Mouse (Mus musculus): ENCODE data around the gene Foxp3. TPM values are rescaled to one million over a fixed set of nuclear protein-coding genes. Genes with fewer than 3 reads are reported as not detected.
A peak's percentile ranks its signal among the peaks of the same experiment; 100 is the strongest.

Foxp3 gene
- polyA plus RNA-seq, 1 experiment from 2014 or later = 0.19 TPM

- Histone ChIP-seq H3K9ac (no peak overlapping the region), H3K4me2 (no peak overlapping the region), H3K27ac (replicated peaks) (no peak overlapping the region), H3K27me3 (replicated peaks) (no peaks in the 10 kb centered on the region), H3K9me3 (no peaks in the 10 kb centered on the region), H3K4me3 (no peak overlapping the region), H3K4me1 (no peaks in the 10 kb centered on the region), H3K36me3 (no peaks in the 10 kb centered on the region)
- WGBS = 66% methylated on average over 12 of the region's 12 CpGs
- no peak for ATAC-seq (ENCODE audit: extremely low read depth, insufficient number of reproducible peaks, low FRiP score, low TSS enrichment)
These were observed 44.6 kb downstream of the Foxp3 start for GRCm38 (mm10) chrX:7617889-7618551.

- ATAC-seq (ENCODE audit: extremely low read depth, insufficient number of reproducible peaks, low FRiP score, low TSS enrichment) = no peak
- Histone ChIP-seq H3K9ac (no peak overlapping the region), H3K4me3 (no peak overlapping the region), H3K27ac (replicated peaks) (no peak overlapping the region), H3K27me3 (replicated peaks) (no peaks in the 10 kb centered on the region), H3K4me2 (no peak overlapping the region), H3K9me3 (0 out of 2 replicates have a peak, but pooled peaks cover 4% of the 10 kb centered on the region), H3K4me1 (no peaks in the 10 kb centered on the region), H3K36me3 (no peaks in the 10 kb centered on the region)
- 83% methylated on average over 6 of the region's 6 CpGs for WGBS
These were observed 59.1 kb downstream of the Foxp3 start for GRCm38 (mm10) chrX:7632560-7632959.

- Histone ChIP-seq H3K27me3 (replicated peaks) (peaks cover 20% of the 10 kb centered on the region), H3K9ac (no peak overlapping the region), H3K27ac (replicated peaks) (no peak overlapping the region), H3K36me3 (no peaks in the 10 kb centered on the region), H3K9me3 (0 out of 2 replicates have a peak, but pooled peaks cover 1% of the 10 kb centered on the region), H3K4me2 (no peak overlapping the region), H3K4me1 (no peaks in the 10 kb centered on the region), H3K4me3 (no peak overlapping the region)
- WGBS = 46% methylated on average over 3 of the region's 3 CpGs
- no peak for ATAC-seq (ENCODE audit: extremely low read depth, insufficient number of reproducible peaks, low FRiP score, low TSS enrichment)
These were observed 61.7 kb downstream of the Foxp3 start for GRCm38 (mm10) chrX:7635101-7635500.

- peak; percentile 64 for ATAC-seq (ENCODE audit: extremely low read depth, insufficient number of reproducible peaks, low FRiP score, low TSS enrichment)
- H3K4me1 ChIP-seq = no peaks in the 10 kb centered on the region
- no peaks in the 10 kb centered on the region for H3K36me3 ChIP-seq
- H3K9me3 ChIP-seq = no peaks in the 10 kb centered on the region
- WGBS = 9% methylated on average over 21 of the region's 42 CpGs
- H3K27ac ChIP-seq (replicated peaks) = no peak within 1 kb of the TSS
- H3K9ac ChIP-seq = 0 out of 2 replicates have a peak within 1 kb of the TSS, but pooled peaks have one; percentile 52
- peak within 1 kb of the TSS; percentile 37 for H3K4me3 ChIP-seq
- peaks cover 28% of the 10 kb centered on the region for H3K27me3 ChIP-seq (replicated peaks)
- H3K4me2 ChIP-seq = peak within 1 kb of the TSS; percentile 63
These were observed 65.1 kb downstream of the Foxp3 start, which contains the start of gene Syp for GRCm38 (mm10) chrX:7638401-7639091. TSS of gene Syp (plus strand) at chrX:7638471.

- Histone ChIP-seq H3K27ac (replicated peaks) (no peak overlapping the region), H3K4me3 (no peak overlapping the region), H3K4me2 (no peak overlapping the region), H3K9ac (no peak overlapping the region), H3K27me3 (replicated peaks) (peaks cover 28% of the 10 kb centered on the region), H3K4me1 (no peaks in the 10 kb centered on the region), H3K36me3 (no peaks in the 10 kb centered on the region), H3K9me3 (no peaks in the 10 kb centered on the region)
- no peak for ATAC-seq (ENCODE audit: extremely low read depth, insufficient number of reproducible peaks, low FRiP score, low TSS enrichment)
- WGBS = 17% methylated on average over 13 of the region's 13 CpGs
These were observed 66.3 kb downstream of the Foxp3 start for GRCm38 (mm10) chrX:7639536-7640325.

GRCm38 (mm10) chrX:7640785-7641184 lies 67.3 kb downstream of the Foxp3 start:
- no peak overlapping the region for H3K9ac ChIP-seq
- no peaks in the 10 kb centered on the region for H3K9me3 ChIP-seq
- H3K36me3 ChIP-seq = no peaks in the 10 kb centered on the region
- H3K4me2 ChIP-seq = no peak overlapping the region
- WGBS = 17% methylated on average over 12 of the region's 12 CpGs
- no peak for ATAC-seq (ENCODE audit: extremely low read depth, insufficient number of reproducible peaks, low FRiP score, low TSS enrichment)
- H3K4me1 ChIP-seq = no peaks in the 10 kb centered on the region
- no peak overlapping the region for H3K4me3 ChIP-seq
- no peak overlapping the region for H3K27ac ChIP-seq (replicated peaks)
- peaks cover 28% of the 10 kb centered on the region for H3K27me3 ChIP-seq (replicated peaks)

Other genes starting within 250 kb of the Foxp3 start
- 0.44 and 0.56 TPM in 2 replicates for gene Usp27x, start 197.8 kb upstream of the Foxp3 start, polyA plus RNA-seq (2015; fragmentation: Nextera tagmentation; extraction: Ambion mirVana)
- gene Ppp1r3f, start 639 bp downstream of the Foxp3 start, polyA plus RNA-seq (2015; fragmentation: Nextera tagmentation; extraction: Ambion mirVana) = 1.4 and 1.8 TPM in 2 replicates
- gene Ccdc22, start 31.9 kb downstream of the Foxp3 start, polyA plus RNA-seq (2015; fragmentation: Nextera tagmentation; extraction: Ambion mirVana) = 18.2 and 20.0 TPM in 2 replicates
- gene Cacna1f, start 33.4 kb downstream of the Foxp3 start, polyA plus RNA-seq (2015; fragmentation: Nextera tagmentation; extraction: Ambion mirVana) = not detected in 2 replicates
- gene Syp, start 64.8 kb downstream of the Foxp3 start, polyA plus RNA-seq (2015; fragmentation: Nextera tagmentation; extraction: Ambion mirVana) = 0.55 and 0.75 TPM in 2 replicates
- gene Prickle3, start 83.6 kb downstream of the Foxp3 start, polyA plus RNA-seq (2015; fragmentation: Nextera tagmentation; extraction: Ambion mirVana) = 7.0 and 7.3 TPM in 2 replicates
- gene Plp2, start 97.7 kb downstream of the Foxp3 start, polyA plus RNA-seq (2015; fragmentation: Nextera tagmentation; extraction: Ambion mirVana) = 157 and 175 TPM in 2 replicates
- 0.11 and 0.25 TPM in 2 replicates for gene Magix, start 107.6 kb downstream of the Foxp3 start, polyA plus RNA-seq (2015; fragmentation: Nextera tagmentation; extraction: Ambion mirVana)
- gene Gpkow, start 123.5 kb downstream of the Foxp3 start, polyA plus RNA-seq (2015; fragmentation: Nextera tagmentation; extraction: Ambion mirVana) = 28.3 and 30.2 TPM in 2 replicates
- gene Wdr45, start 140.7 kb downstream of the Foxp3 start, polyA plus RNA-seq (2015; fragmentation: Nextera tagmentation; extraction: Ambion mirVana) = 25.0 and 28.7 TPM in 2 replicates
- gene Gm45208, start 148.6 kb downstream of the Foxp3 start, polyA plus RNA-seq (2015; fragmentation: Nextera tagmentation; extraction: Ambion mirVana) = 0.27 and 0.74 TPM in 2 replicates
- 42.4 and 42.5 TPM in 2 replicates for gene Praf2, start 154.8 kb downstream of the Foxp3 start, polyA plus RNA-seq (2015; fragmentation: Nextera tagmentation; extraction: Ambion mirVana)
- gene Ccdc120, start 177.3 kb downstream of the Foxp3 start, polyA plus RNA-seq (2015; fragmentation: Nextera tagmentation; extraction: Ambion mirVana) = 5.6 and 6.1 TPM in 2 replicates
- gene Tfe3, start 188.9 kb downstream of the Foxp3 start, polyA plus RNA-seq (2015; fragmentation: Nextera tagmentation; extraction: Ambion mirVana) = 16.3 and 16.9 TPM in 2 replicates
- 26.7 and 27.3 TPM in 2 replicates for gene Gripap1, start 216.1 kb downstream of the Foxp3 start, polyA plus RNA-seq (2015; fragmentation: Nextera tagmentation; extraction: Ambion mirVana)
- gene Kcnd1, start 248.6 kb downstream of the Foxp3 start, polyA plus RNA-seq (2015; fragmentation: Nextera tagmentation; extraction: Ambion mirVana) = 0.72 and 1.2 TPM in 2 replicates